Mouse (Mus musculus) spleen, adult 10 weeks (tissue): ENCODE data around the gene Cntn4. TPM values are rescaled to one million over a fixed set of nuclear protein-coding genes. Genes with fewer than 3 reads are reported as not detected.

Experiments used
- polyA plus RNA-seq: library from polyadenylated mRNA; stranded (reverse); fragments of 350-450 nt; fragmentation: Illumina TruSeq; extraction: RNeasy Lipid Tissue Mini Kit (QIAGEN cat#74804); gene quantifications from one replicate; pipeline ENCODE4 v1.2.3, GENCODE M21; 2015; ENCODE audit warnings: low replicate concordance; ENCODE audit not compliant: insufficient read depth

Cntn4 gene
- polyA plus RNA-seq, result 0.57 TPM

DNA sequence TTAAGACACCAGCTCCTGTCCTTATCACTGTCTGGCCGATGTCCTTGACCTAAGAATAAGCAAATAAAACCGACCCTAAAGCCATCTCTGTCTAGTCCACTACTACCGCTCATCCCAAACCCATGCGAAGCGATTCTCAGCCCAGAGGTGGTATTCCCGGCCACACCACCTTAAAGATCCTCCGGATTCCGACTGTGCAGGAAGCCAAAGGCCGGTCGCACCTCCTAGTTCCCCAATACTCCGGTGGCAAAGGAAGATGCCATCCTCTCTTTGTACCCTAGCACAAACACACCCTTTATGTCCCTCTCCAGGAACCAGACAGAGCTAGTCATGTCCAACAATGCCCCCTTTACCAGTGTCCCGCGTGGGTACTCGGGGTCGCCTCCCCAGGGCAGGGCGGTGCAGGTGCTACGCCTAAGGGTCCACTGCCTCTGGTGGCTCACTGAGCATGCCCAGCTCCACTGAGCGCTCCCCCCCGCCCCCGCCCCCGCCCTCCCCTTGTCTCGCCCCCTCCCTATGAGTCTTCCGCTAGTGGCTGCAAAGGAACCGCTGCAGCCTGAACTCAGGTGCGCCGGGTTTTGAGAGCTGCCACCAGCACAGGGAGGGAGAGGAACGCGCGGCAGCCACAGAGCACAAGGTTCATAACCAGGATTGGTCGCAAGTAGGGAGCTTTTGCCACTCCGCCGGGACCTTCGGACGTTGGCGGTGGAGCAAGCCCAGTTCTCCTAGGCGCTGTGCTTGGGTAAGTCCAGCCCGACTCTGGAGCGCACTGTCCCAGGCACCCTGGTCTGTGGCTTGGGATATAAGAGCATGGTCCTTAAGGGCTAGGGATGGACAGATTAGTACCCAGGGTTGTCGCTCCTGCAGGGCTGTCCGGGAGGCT is at the start of gene Cntn4:
Gene Cntn4 (plus strand): TSS at position 512 of the 883 bp plus-strand sequence.

